8 mouse cellular contexts compared by ENCODE assay signal in genomic region chrX:8075104-8075503, GRCm38 (mm10). TPM values are rescaled to one million over a fixed set of nuclear protein-coding genes. Genes with fewer than 3 reads are reported as not detected.
A peak's percentile ranks its signal among the peaks of the same experiment; 100 is the strongest.
DNase-seq lines count a peak whose midpoint lies in the region; ATAC-seq and TF ChIP-seq lines count a peak whose summit lies in the region.

No protein-coding gene starts in this region.

- H3K27ac ChIP-seq in thymus, adult 2 months (ENCODE audit: control insufficient read depth, insufficient read depth, low read length): peak overlapping the region; percentile 20; the same call in 1 of the 2 replicates
- peak overlapping the region; percentile 90 for H3K27ac ChIP-seq in liver, embryonic 13.5 days

- intact Hi-C loops in left cerebral cortex, postnatal 25 days (cut with DNase I): no loop called here

- peak overlapping the region; percentile 70 for H3K9ac ChIP-seq in liver, embryonic 13.5 days

- H3K4me1 ChIP-seq in thymus, adult 2 months (replicated peaks; ENCODE audit: control insufficient read depth, insufficient read depth, low read length): peaks cover 5% of the 10 kb centered on the region
- peaks cover 24% of the 10 kb centered on the region for H3K4me1 ChIP-seq in liver, embryonic 13.5 days (replicated peaks)

- TF ChIP-seq CTCF in thymus, adult 2 months (IDR thresholded peaks at IDR 0.05; ENCODE audit: borderline replicate concordance, control insufficient read depth, extremely low read depth, insufficient read depth, low read length, poor library complexity): no peak

- peaks cover 9% of the 10 kb centered on the region for H3K36me3 ChIP-seq in thymus, adult 2 months (ENCODE audit: control insufficient read depth, insufficient read depth, low read length)
- H3K36me3 ChIP-seq in liver, embryonic 13.5 days: peaks cover 25% of the 10 kb centered on the region

- peak overlapping the region; percentile 74 for H3K4me2 ChIP-seq in liver, embryonic 13.5 days

- H3K4me3 ChIP-seq in thymus, adult 2 months (ENCODE audit: control insufficient read depth, insufficient read depth, low read length): peak overlapping the region; percentile 25
- peak overlapping the region; percentile 56 for H3K4me3 ChIP-seq in liver, embryonic 13.5 days (replicated peaks)

- no peaks in the 10 kb centered on the region for H3K27me3 ChIP-seq in thymus, adult 2 months (ENCODE audit: control insufficient read depth, insufficient read depth, low read length)
- no peaks in the 10 kb centered on the region for H3K27me3 ChIP-seq in liver, embryonic 13.5 days

- no peak for DNase-seq in cerebellum, adult 9-10 months
- no peak for DNase-seq in thymus, adult 2 months
- no peak for DNase-seq in thymus, postnatal 0 days (ENCODE audit: low spot score)
- DNase-seq in liver, embryonic 13.5 days: no peak
- no peak for DNase-seq in right cerebral cortex, postnatal 25 days
- no peak for DNase-seq in left cerebral cortex, adult 9 months (ENCODE audit: low spot score in 2 of 2)
- no peak for DNase-seq in left cerebral cortex, postnatal 25 days (ENCODE audit: low spot score in 2 of 2)

- 41% methylated on average over 3 of the region's 3 CpGs for WGBS in thymus, adult 2 months
- 33% methylated on average over 3 of the region's 3 CpGs for WGBS in liver, embryonic 13.5 days (ENCODE audit: insufficient replicate concordance)

- TF ChIP-seq POLR2A in thymus, adult 2 months (IDR thresholded peaks at IDR 0.05; ENCODE audit: control insufficient read depth, extremely low read depth, insufficient read depth, low read length, poor library complexity): no peak

- H3K9me3 ChIP-seq in liver, embryonic 13.5 days (replicated peaks): no peaks in the 10 kb centered on the region

- peak; percentile 47; the same call in 1 of the 2 replicates for ATAC-seq in cerebellum, adult (ENCODE audit: insufficient number of reproducible peaks, low FRiP score, low TSS enrichment)
- ATAC-seq in liver, embryonic 13.5 days (ENCODE audit: low read depth): no peak

RNA-seq across cellular contexts. Expression of gene Suv39h1, which starts 0.5 kb away (rescaled TPM):
- 69.4 and 74.6 TPM in 2 replicates for polyA plus RNA-seq in thymus, adult 2 months (2012; rRNA removed)
- 60.7 and 62.4 TPM in 2 replicates for polyA plus RNA-seq in thymus, postnatal 0 days (2015; fragmentation: Nextera tagmentation; extraction: Ambion mirVana)
- 40.2 and 47.3 TPM in 2 replicates for polyA plus RNA-seq in liver, embryonic 13.5 days (2015; fragmentation: Nextera tagmentation; extraction: Ambion mirVana)
- total RNA-seq in left cerebral cortex, postnatal 25 days (2021): 10 to 100 TPM; 22.3 to 26.5 TPM

RNA-seq across cellular contexts. Expression of gene Was, which starts 15.2 kb away (rescaled TPM):
- polyA plus RNA-seq in thymus, adult 2 months (2012; rRNA removed): 88.5 and 102 TPM in 2 replicates
- polyA plus RNA-seq in thymus, postnatal 0 days (2015; fragmentation: Nextera tagmentation; extraction: Ambion mirVana): 13.7 and 18.2 TPM in 2 replicates
- 2.4 and 3.4 TPM in 2 replicates for polyA plus RNA-seq in liver, embryonic 13.5 days (2015; fragmentation: Nextera tagmentation; extraction: Ambion mirVana)
- total RNA-seq in left cerebral cortex, postnatal 25 days (2021): 1 to 10 TPM; 1.1 to 1.5 TPM

RNA-seq across cellular contexts. Expression of gene Glod5, which starts 56.8 kb away (rescaled TPM):
- polyA plus RNA-seq in thymus, adult 2 months (2012; rRNA removed): not detected in 2 replicates
- polyA plus RNA-seq in thymus, postnatal 0 days (2015; fragmentation: Nextera tagmentation; extraction: Ambion mirVana): 0.27 TPM in 1 of 2 replicates, not detected in the other
- polyA plus RNA-seq in liver, embryonic 13.5 days (2015; fragmentation: Nextera tagmentation; extraction: Ambion mirVana): 0.29 and 0.36 TPM in 2 replicates
- total RNA-seq in left cerebral cortex, postnatal 25 days (2021): not detected

RNA-seq across cellular contexts. Expression of gene Wdr13, which starts 57.6 kb away (rescaled TPM):
- 128 and 141 TPM in 2 replicates for polyA plus RNA-seq in thymus, adult 2 months (2012; rRNA removed)
- 10.9 and 13.3 TPM in 2 replicates for polyA plus RNA-seq in thymus, postnatal 0 days (2015; fragmentation: Nextera tagmentation; extraction: Ambion mirVana)
- 6.8 and 7.1 TPM in 2 replicates for polyA plus RNA-seq in liver, embryonic 13.5 days (2015; fragmentation: Nextera tagmentation; extraction: Ambion mirVana)
- 100 to 1,000 TPM; 189 to 222 TPM for total RNA-seq in left cerebral cortex, postnatal 25 days (2021)
